Mouse (Mus musculus) kidney, postnatal 0 days (tissue): Measurements from ENCODE around the gene Ipmk. TPM values are rescaled to one million over a fixed set of nuclear protein-coding genes. Genes with fewer than 3 reads are reported as not detected.

Experiments
- ATAC-seq: fragments of 200-750 bp; cut with Nextera tagmentation; replicated peaks from 2 replicates; pipeline ENCODE4 v1.8.0; 2017; ENCODE audit warnings: low read depth, moderate number of reproducible peaks, moderate TSS enrichment, moderate library complexity; ENCODE audit not compliant: low FRiP score
- DNase-seq: peaks from one replicate; pipeline ENCODE4 v3.0.0-alpha.2; 2016; ENCODE audit warnings: low spot score
- H3K27ac ChIP-seq: fragments of 300-500 bp; sonication (generic); 2 replicates; pipeline ENCODE4 v1.5.1; 2014; ENCODE audit warnings: mild to moderate bottlenecking
- H3K27me3 ChIP-seq: fragments of 300-500 bp; sonication (generic); 2 replicates; pipeline ENCODE4 v1.6.1; 2014; ENCODE audit warnings: low read length, mixed read lengths; ENCODE audit not compliant: insufficient read depth
- H3K36me3 ChIP-seq: fragments of 300-500 bp; sonication (generic); 2 replicates; pipeline ENCODE4 v1.6.1; 2014; ENCODE audit warnings: low read length, mixed read lengths; ENCODE audit not compliant: insufficient read depth
- H3K4me1 ChIP-seq: fragments of 300-500 bp; sonication (generic); replicated peaks from 2 replicates; pipeline ENCODE4 v1.6.1; 2014; ENCODE audit warnings: antibody characterized with exemption, low read length, mixed read lengths; ENCODE audit not compliant: insufficient read depth
- H3K4me2 ChIP-seq: fragments of 300-500 bp; sonication (generic); 2 replicates; pipeline ENCODE4 v1.6.1; 2014; ENCODE audit warnings: mild to moderate bottlenecking, low read length, moderate library complexity, mixed read lengths
- H3K4me3 ChIP-seq: fragments of 300-500 bp; sonication (generic); replicated peaks from 2 replicates; pipeline ENCODE4 v1.5.1; 2014; ENCODE audit warnings: low read depth, low read length
- H3K9ac ChIP-seq: fragments of 300-500 bp; sonication (generic); 2 replicates; pipeline ENCODE4 v1.6.1; 2014; ENCODE audit warnings: low read depth, low read length
- H3K9me3 ChIP-seq: fragments of 300-500 bp; sonication (generic); replicated peaks from 2 replicates; pipeline ENCODE4 v1.6.1; 2016; ENCODE audit warnings: low read length, inconsistent platforms, mixed read lengths
- CTCF ChIP-seq: IDR thresholded peaks from 2 replicates; pipeline ENCODE4 v1.5.1; 2016; ENCODE audit warnings: antibody characterized with exemption, low read depth, mild to moderate bottlenecking, moderate library complexity
- WGBS: fragments of 180-500 bp; shearing (Covaris S2); extraction: QIAGEN DNeasy Blood & Tissue Kit; methylation state at CpG from one replicate; pipeline ENCODE4 v1.1.7; 2014; 5-methylcytosine and 5-hydroxymethylcytosine counted together
- polyA plus RNA-seq: library from polyadenylated mRNA; unstranded; fragments of >200 nt; fragmentation: Nextera tagmentation; extraction: Ambion mirVana; gene quantifications from 2 replicates; pipeline ENCODE4 v1.2.1, GENCODE M21; 2015

The Ipmk gene
- polyA plus RNA-seq, 1 experiment from 2014 or later = 16.1 TPM

- Histone ChIP-seq H3K27ac (no peak overlapping the region), H3K36me3 (no peaks in the 10 kb centered on the region), H3K4me2 (no peak overlapping the region), H3K9me3 (no peaks in the 10 kb centered on the region), H3K27me3 (no peaks in the 10 kb centered on the region), H3K9ac (no peak overlapping the region), H3K4me3 (no peak overlapping the region), H3K4me1 (no peaks in the 10 kb centered on the region)
- ATAC-seq (no peak), DNase-seq (no peak)
- WGBS = 60% methylated on average over 3 of the region's 3 CpGs
- TF ChIP-seq CTCF = no peak
Observed at GRCm38 (mm10) chr10:71314596-71314995, 33.0 kb upstream of the Ipmk start.

DNA sequence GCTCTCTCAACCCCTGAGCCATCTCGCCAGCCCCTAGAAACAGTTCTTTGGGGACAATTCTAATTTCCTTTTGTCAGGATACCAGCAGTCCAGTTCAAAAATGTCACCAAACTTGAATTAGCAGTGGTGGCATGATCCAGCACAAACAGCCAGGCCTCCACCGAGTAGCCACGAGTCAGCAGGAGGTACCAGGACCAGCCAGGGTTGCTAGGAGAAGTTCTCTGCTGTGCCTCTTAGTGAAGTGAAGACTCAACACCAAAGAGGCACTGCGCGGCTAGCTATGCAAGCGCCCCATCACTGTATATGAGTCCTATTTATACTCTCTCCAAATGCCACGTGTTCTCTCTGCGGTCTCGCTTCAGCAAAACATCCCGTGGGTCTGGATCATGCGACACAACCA is 31.5 kb upstream of the Ipmk start:
- no peaks in the 10 kb centered on the region for H3K9me3 ChIP-seq
- no peaks in the 10 kb centered on the region for H3K27me3 ChIP-seq
- WGBS = 82% methylated on average over 11 of the region's 11 CpGs
- H3K4me1 ChIP-seq = no peaks in the 10 kb centered on the region
- no peaks in the 10 kb centered on the region for H3K36me3 ChIP-seq
- no peak for ATAC-seq
- no peak overlapping the region for H3K9ac ChIP-seq
- H3K4me3 ChIP-seq = no peak overlapping the region
- TF ChIP-seq CTCF = no peak
- DNase-seq = no peak
- H3K4me2 ChIP-seq = no peak overlapping the region
- H3K27ac ChIP-seq = no peak overlapping the region

GRCm38 (mm10) chr10:71316497-71316896 is 31.1 kb upstream of the Ipmk start:
- no peaks in the 10 kb centered on the region for H3K9me3 ChIP-seq
- WGBS = 76% methylated on average over 7 of the region's 7 CpGs
- no peak overlapping the region for H3K9ac ChIP-seq
- H3K4me1 ChIP-seq = no peaks in the 10 kb centered on the region
- H3K27me3 ChIP-seq = no peaks in the 10 kb centered on the region
- no peak overlapping the region for H3K27ac ChIP-seq
- H3K4me2 ChIP-seq = no peak overlapping the region
- H3K4me3 ChIP-seq = no peak overlapping the region
- H3K36me3 ChIP-seq = no peaks in the 10 kb centered on the region
- ATAC-seq (no peak), DNase-seq (no peak)
- no peak for TF ChIP-seq CTCF

DNA sequence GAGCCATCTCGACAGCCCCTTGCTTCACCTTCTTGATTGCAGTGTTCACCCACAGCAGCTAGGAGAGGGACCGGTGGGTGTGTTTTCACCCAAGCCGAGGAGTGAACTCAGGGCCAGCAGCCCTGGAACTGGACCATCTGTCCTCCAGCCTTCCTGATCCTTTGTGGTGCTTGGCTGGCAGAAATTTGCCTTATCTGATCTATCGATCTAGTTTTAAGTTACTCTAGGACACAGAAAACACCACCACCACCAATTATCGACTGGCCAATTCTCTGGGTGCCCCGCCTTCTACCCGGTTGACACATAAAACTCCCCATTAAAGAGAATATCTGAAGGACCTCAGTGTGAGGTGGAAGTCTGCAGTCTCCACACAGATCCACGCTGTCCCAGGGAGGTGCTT is 23.9 kb upstream of the Ipmk start:
- H3K9me3 ChIP-seq = no peaks in the 10 kb centered on the region
- H3K4me3 ChIP-seq = no peak overlapping the region
- H3K4me1 ChIP-seq = no peaks in the 10 kb centered on the region
- H3K36me3 ChIP-seq = no peaks in the 10 kb centered on the region
- H3K9ac ChIP-seq = no peak overlapping the region
- WGBS = 76% methylated on average over 8 of the region's 8 CpGs
- ATAC-seq (no peak), DNase-seq (no peak)
- TF ChIP-seq CTCF = no peak
- H3K4me2 ChIP-seq = no peak overlapping the region
- no peak overlapping the region for H3K27ac ChIP-seq
- no peaks in the 10 kb centered on the region for H3K27me3 ChIP-seq

GRCm38 (mm10) chr10:71326123-71326522 is 21.4 kb upstream of the Ipmk start:
- DNase-seq = no peak
- no peak for ATAC-seq
- WGBS = 67% methylated on average over 7 of the region's 7 CpGs

DNA sequence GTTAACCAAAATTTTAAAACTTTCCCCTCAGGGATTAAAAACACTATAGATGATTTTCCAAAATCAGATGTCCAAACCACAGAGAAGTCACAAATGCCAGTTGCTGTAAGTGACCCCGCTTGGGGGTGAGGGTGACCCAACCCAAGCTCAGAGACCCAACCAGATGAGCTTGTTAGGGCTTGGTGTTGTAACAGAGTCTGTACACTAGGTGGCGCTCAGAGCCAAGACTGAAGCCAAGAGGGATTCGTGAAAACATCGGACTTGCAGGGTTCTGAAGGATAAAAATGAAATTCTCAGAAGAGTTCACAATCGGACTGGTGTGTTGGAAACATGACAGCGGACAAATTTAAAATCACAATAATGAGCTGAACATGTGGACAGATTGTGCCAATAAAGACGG is 20.8 kb upstream of the Ipmk start:
- DNase-seq (peak; percentile 85), ATAC-seq (no peak)
- Histone ChIP-seq H3K4me3 (no peak overlapping the region), H3K4me1 (no peaks in the 10 kb centered on the region), H3K27ac (no peak overlapping the region), H3K27me3 (no peaks in the 10 kb centered on the region), H3K36me3 (peaks cover 10% of the 10 kb centered on the region), H3K9me3 (no peaks in the 10 kb centered on the region), H3K4me2 (no peak overlapping the region), H3K9ac (no peak overlapping the region)
- 17% methylated on average over 7 of the region's 7 CpGs for WGBS
- peak; percentile 94 for TF ChIP-seq CTCF

More at GRCm38 (mm10) chr10:71326123-71326522, 21.4 kb upstream of the Ipmk start:
- H3K4me3 ChIP-seq = no peak overlapping the region
- no peaks in the 10 kb centered on the region for H3K4me1 ChIP-seq
- peaks cover 10% of the 10 kb centered on the region for H3K36me3 ChIP-seq
- no peak overlapping the region for H3K27ac ChIP-seq
- no peaks in the 10 kb centered on the region for H3K27me3 ChIP-seq
- TF ChIP-seq CTCF = no peak
- H3K4me2 ChIP-seq = no peak overlapping the region
- H3K9me3 ChIP-seq = no peaks in the 10 kb centered on the region
- H3K9ac ChIP-seq = no peak overlapping the region

DNA sequence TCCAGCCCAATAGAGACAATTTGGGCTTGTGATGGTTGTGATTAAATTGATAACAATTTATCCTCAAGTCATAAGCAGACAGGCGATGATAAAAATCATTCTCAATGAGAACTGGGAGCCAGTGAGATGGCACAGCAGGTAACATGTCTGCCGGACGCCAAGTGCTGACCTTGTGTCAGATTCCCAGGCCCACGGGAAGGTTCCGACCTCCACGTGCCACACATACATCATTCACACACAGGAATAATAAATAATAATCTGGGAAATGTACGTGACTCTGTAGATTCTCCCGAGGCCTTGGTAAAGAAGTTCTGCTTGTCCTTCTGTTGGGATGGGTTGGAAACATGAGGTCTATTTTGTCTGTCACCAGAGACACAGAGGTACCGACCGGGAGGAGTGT is 20.2 kb upstream of the Ipmk start:
- Histone ChIP-seq H3K9ac (no peak overlapping the region), H3K4me1 (no peaks in the 10 kb centered on the region), H3K27ac (no peak overlapping the region), H3K27me3 (no peaks in the 10 kb centered on the region), H3K36me3 (peaks cover 11% of the 10 kb centered on the region), H3K4me3 (no peak overlapping the region), H3K4me2 (no peak overlapping the region), H3K9me3 (no peaks in the 10 kb centered on the region)
- DNase-seq (no peak), ATAC-seq (no peak)
- 77% methylated on average over 10 of the region's 10 CpGs for whole genome bisulfite sequencing
- TF ChIP-seq CTCF = no peak
